Comparison of ENCODE assay signal across 25 mouse cellular contexts in the genomic region with DNA sequence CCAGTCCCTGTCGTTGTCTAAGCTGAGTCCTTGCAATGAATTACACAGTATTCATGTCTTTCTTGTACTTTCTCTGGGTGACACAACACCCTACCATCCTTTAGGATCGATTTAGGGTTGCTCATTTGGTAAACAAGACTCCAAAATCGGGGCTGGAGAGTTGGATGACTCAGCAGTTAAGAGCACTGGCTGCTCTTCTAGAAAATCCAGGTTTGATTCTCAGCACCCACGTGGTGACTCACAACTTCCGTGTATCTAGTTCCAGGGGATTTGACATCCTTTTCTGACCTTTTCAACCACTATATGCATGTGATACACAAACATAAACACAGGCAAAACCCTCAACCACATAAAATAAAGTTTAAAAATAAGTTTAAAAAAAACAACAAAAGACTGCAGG.
DNase-seq lines count a peak whose midpoint lies in the region; ATAC-seq and TF ChIP-seq lines count a peak whose summit lies in the region.
"Had no signal": no experiment of that assay in that cellular context is flagged by ENCODE, and none has a peak within 500 bp of the region (broad histone marks: within the 10 kb centered on the region; RNA-seq: fewer than 3 reads in every experiment).

No protein-coding gene starts in this region.

- no peaks in the 10 kb centered on the region for H3K9me3 ChIP-seq in liver, postnatal 0 days (ENCODE audit: low read length)
- no peaks in the 10 kb centered on the region for H3K9me3 ChIP-seq in ES-E14 (ENCODE audit: control insufficient read depth, insufficient read depth, low read depth, low read length)
- H3K9me3 ChIP-seq: heart, embryonic 12.5 days; heart, embryonic 15.5 days; hindbrain, embryonic 10.5 days; hindbrain, embryonic 13.5 days; intestine, embryonic 15.5 days had no signal

- in situ Hi-C loops in ES-E14 (cut with MboI; ENCODE audit: low sequenced_read_pairs in 2 of 2, unreplicated experiment in 2 of 2): no loop called here

- H3K9ac ChIP-seq in liver, postnatal 0 days (replicated peaks): no peak overlapping the region
- H3K9ac ChIP-seq in ES-E14 (ENCODE audit: insufficient read depth, low read depth, low read length, poor library complexity, severe bottlenecking): no peak overlapping the region
- H3K9ac ChIP-seq: forebrain, postnatal 0 days; heart, embryonic 12.5 days; heart, embryonic 15.5 days; hindbrain, embryonic 13.5 days; intestine, embryonic 15.5 days had no signal

- H3K4me2 ChIP-seq in liver, postnatal 0 days (ENCODE audit: low read depth, low read length): no peak overlapping the region
- H3K4me2 ChIP-seq: heart, embryonic 12.5 days; heart, embryonic 15.5 days; hindbrain, embryonic 13.5 days; intestine, embryonic 15.5 days had no signal

- TF ChIP-seq EP300 in liver, postnatal 0 days (IDR thresholded peaks at IDR 0.05; ENCODE audit: low read depth): no peak

- peak; percentile 39; the same call in 1 of the 2 replicates for ATAC-seq in liver, postnatal 0 days
- ATAC-seq: forebrain, embryonic 14.5 days; forebrain, postnatal 0 days; hindbrain, embryonic 16.5 days; intestine, embryonic 15.5 days had no signal

- 41% methylated on average over 5 of the region's 5 CpGs for WGBS in liver, postnatal 0 days (ENCODE audit: insufficient replicate concordance)

- H3K4me1 ChIP-seq in liver, postnatal 0 days (ENCODE audit: insufficient read depth): no peaks in the 10 kb centered on the region
- peaks cover 3 to 14% of the 10 kb centered on the region in 2 experiments; a peak in 2 of 4 replicates for H3K4me1 ChIP-seq in ES-E14 (ENCODE audit: control insufficient read depth in 2 of 2, insufficient read depth in 2 of 2, low read length in 2 of 2, poor library complexity in 1 of 2)

- DNase-seq in liver, postnatal 0 days: no peak
- DNase-seq in liver: no peak
- DNase-seq in 416B (ENCODE audit: low read depth): peak; percentile 53
- DNase-seq in ES-E14 (ENCODE audit: low read depth, low spot score): no peak
- DNase-seq in brain, adult 2 months (ENCODE audit: low read depth, low spot score): peak; percentile 29
- DNase-seq in frontal cortex, postnatal 36 days (ENCODE audit: low spot score in 2 of 2): no peak
- DNase-seq in cerebellum, postnatal 10 days: no peak
- DNase-seq in spleen, postnatal 10 days (ENCODE audit: low spot score in 2 of 2): no peak
- DNase-seq: adrenal gland, adult 2 months; adrenal gland, postnatal 14 days; cerebellum, adult 8-10 months; cerebellum, postnatal 14 days; forebrain, postnatal 0 days; gastrocnemius, postnatal 14 days; heart, adult 11 months; heart, postnatal 10 days; heart, postnatal 36 days; kidney, adult 11 months had no signal

- no peak overlapping the region for H3K4me3 ChIP-seq in liver, postnatal 0 days (ENCODE audit: low read depth, low read length)
- H3K4me3 ChIP-seq in ES-E14 (ENCODE audit: insufficient read depth in 1 of 2, low read depth in 1 of 2, low read length in 2 of 2, poor library complexity in 1 of 2, severe bottlenecking in 1 of 2): no peak overlapping the region
- H3K4me3 ChIP-seq: heart, embryonic 12.5 days; heart, embryonic 15.5 days; hindbrain, embryonic 10.5 days; hindbrain, embryonic 13.5 days; intestine, embryonic 15.5 days had no signal

- H3K36me3 ChIP-seq in liver, postnatal 0 days (replicated peaks; ENCODE audit: insufficient read depth, low read length): no peaks in the 10 kb centered on the region
- H3K36me3 ChIP-seq in ES-E14 (ENCODE audit: control insufficient read depth, insufficient read depth, low read length, poor library complexity, severe bottlenecking): no peaks in the 10 kb centered on the region
- H3K36me3 ChIP-seq: heart, embryonic 12.5 days; heart, embryonic 15.5 days; hindbrain, embryonic 10.5 days; hindbrain, embryonic 13.5 days; intestine, embryonic 15.5 days had no signal

- no peak overlapping the region for H3K27ac ChIP-seq in liver, postnatal 0 days (ENCODE audit: low read depth)
- H3K27ac ChIP-seq in ES-E14 (ENCODE audit: insufficient read depth, low read depth, low read length, poor library complexity, severe bottlenecking): no peak overlapping the region
- H3K27ac ChIP-seq: heart, embryonic 15.5 days; hindbrain, embryonic 10.5 days; hindbrain, embryonic 13.5 days; intestine, embryonic 15.5 days had no signal

- H3K27me3 ChIP-seq in liver, postnatal 0 days (ENCODE audit: insufficient read depth, low read length): no peaks in the 10 kb centered on the region
- H3K27me3 ChIP-seq: intestine, embryonic 15.5 days had no signal

- no peak for TF ChIP-seq CTCF in liver, postnatal 0 days (IDR thresholded peaks at IDR 0.05; ENCODE audit: low read depth)

TF ChIP-seq in ES-E14, 5 proteins besides CTCF, POLR2A, EP300 and RAD21:
- 0 out of 2 replicates have a peak, but pooled peaks have one; percentile 23 for TF ChIP-seq MAFK (IDR thresholded peaks at IDR 0.05; ENCODE audit: insufficient read depth, low read depth, low read length)
- no peak for TF ChIP-seq ZC3H11A (IDR thresholded peaks at IDR 0.05; ENCODE audit: borderline replicate concordance, low read depth, low read length)

Comparison
In these comparisons a context has a peak if more than half of its experiments do, and no peak if none do; other contexts are left out.
1. DNase-seq: peak in 416B (single experiment) and brain, adult 2 months (single experiment); none in liver, postnatal 0 days (single experiment), liver (single experiment), ES-E14 (single experiment), frontal cortex, postnatal 36 days (0 of 2), cerebellum, postnatal 10 days (0 of 2) and spleen, postnatal 10 days (0 of 2).